Mouse (Mus musculus) erythroblast, embryonic 14.5 days (primary cell): ENCODE results near the gene Ulk4.

ENCODE experiments used
- GATA1 ChIP-seq: IDR thresholded peaks from 2 replicates; pipeline ENCODE4 v1.6.1; 2012; ENCODE audit warnings: low read length, inconsistent platforms, mixed read lengths
- TAL1 ChIP-seq: IDR thresholded peaks from 3 replicates; pipeline ENCODE4 v1.6.1; 2012; ENCODE audit warnings: low read length, inconsistent platforms, mixed read lengths

GRCm38 (mm10) chr9:121087661-121088060 is 189.3 kb downstream of the Ulk4 start:
- TF ChIP-seq GATA1, result no peak
- no peak for TF ChIP-seq TAL1
